Mouse (Mus musculus): ENCODE measurements around the gene 1810049J17Rik.

The 1810049J17Rik gene

DNA sequence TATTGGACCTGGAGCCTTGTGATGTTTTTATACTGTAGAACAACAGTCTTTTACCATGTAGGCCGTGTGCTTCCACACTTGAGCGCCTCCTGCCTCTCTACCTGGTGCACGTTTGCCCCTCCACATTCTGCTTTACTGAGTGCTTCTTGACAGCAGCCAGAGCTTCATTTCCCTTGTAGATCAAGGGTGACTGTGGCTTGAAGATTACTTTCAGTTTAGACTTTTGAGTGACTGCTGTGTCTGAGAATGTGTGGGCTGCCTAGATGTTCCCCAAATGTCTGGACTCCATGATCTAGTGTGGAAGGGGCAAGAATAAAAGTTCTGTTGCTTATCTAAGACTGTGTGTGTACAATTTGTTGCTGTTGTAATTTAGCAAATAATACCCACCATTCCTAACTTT lies 27.3 kb upstream of the 1810049J17Rik start:
- in situ Hi-C loops (cut with MseI, MboI): no loop called here

GRCm38 (mm10) chr15:12346916-12347315 lies 25.2 kb upstream of the 1810049J17Rik start:
- in situ Hi-C loops (cut with MseI, MboI): no loop called here

DNA sequence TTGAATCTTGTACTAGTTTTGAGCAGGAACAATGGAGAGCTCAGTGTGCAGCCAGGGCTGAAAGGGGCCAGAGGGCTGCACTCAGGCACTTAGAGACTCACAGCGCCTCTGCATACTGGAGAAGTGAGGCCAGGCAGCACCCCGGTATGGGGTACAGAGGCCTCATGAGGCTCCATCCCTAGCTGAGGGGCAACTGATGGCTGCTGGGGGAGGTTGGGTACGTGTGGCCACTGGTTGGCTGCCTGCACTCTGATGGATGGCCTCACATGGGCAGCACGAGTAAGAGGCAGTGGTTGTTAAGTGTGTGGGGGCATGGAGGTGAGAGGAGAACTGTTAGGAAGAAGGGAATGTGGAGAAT lies 19.7 kb upstream of the 1810049J17Rik start:
- in situ Hi-C loops (cut with MseI, MboI): no loop called here

GRCm38 (mm10) chr15:12340536-12341400 lies 19.1 kb upstream of the 1810049J17Rik start:
- in situ Hi-C loops (cut with MseI, MboI): no loop called here

- in situ Hi-C loops (cut with MseI, MboI): no loop called here
Measured at GRCm38 (mm10) chr15:12337779-12338137, 16.1 kb upstream of the 1810049J17Rik start.

GRCm38 (mm10) chr15:12337030-12337778 lies 15.5 kb upstream of the 1810049J17Rik start:
- in situ Hi-C loops (cut with MseI, MboI): no loop called here

- in situ Hi-C loops (cut with MseI, MboI): no loop called here
Measured at GRCm38 (mm10) chr15:12334381-12334780, 12.7 kb upstream of the 1810049J17Rik start.

- in situ Hi-C loops (cut with MseI, MboI): no loop called here
Measured at GRCm38 (mm10) chr15:12331300-12331699, 9.6 kb upstream of the 1810049J17Rik start.

DNA sequence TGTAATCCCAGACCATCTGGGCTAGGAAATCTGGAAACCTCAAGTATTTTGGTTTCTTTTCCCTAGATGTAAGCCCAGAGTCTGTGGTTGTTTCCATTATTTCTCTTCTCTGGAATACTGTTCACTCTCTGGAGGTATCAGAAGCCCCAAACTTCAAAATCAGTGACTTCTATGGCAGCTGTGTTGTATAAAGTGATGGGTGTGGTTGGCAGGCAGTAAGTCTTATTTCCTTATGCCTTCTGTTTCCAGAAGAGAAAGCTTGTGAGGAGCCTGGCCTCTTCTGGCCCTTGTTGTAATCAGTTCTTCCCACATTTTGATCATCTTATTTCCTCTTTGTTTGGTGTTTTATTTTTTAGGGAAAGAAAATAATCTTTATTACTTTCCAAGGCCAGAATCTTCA lies 9.2 kb upstream of the 1810049J17Rik start:
- in situ Hi-C loops (cut with MseI, MboI): no loop called here

GRCm38 (mm10) chr15:12330389-12330788 lies 8.7 kb upstream of the 1810049J17Rik start:
- in situ Hi-C loops (cut with MseI, MboI): no loop called here

GRCm38 (mm10) chr15:12324326-12324725 lies 2.6 kb upstream of the 1810049J17Rik start:
- in situ Hi-C loops (cut with MseI, MboI): no loop called here

- in situ Hi-C loops (cut with MseI, MboI): no loop called here
Measured at GRCm38 (mm10) chr15:12322676-12323402, 1.1 kb upstream of the 1810049J17Rik start.

- in situ Hi-C loops (cut with MseI, MboI): no loop called here
Measured at GRCm38 (mm10) chr15:12321091-12321787, 460 bp downstream of the 1810049J17Rik start, which contains the start of gene Golph3. Gene Golph3, plus strand, starts transcription at chr15:12321450.

- in situ Hi-C loops (cut with MseI, MboI): no loop called here
Measured at GRCm38 (mm10) chr15:12320441-12321090, 1.1 kb downstream of the 1810049J17Rik start.

DNA sequence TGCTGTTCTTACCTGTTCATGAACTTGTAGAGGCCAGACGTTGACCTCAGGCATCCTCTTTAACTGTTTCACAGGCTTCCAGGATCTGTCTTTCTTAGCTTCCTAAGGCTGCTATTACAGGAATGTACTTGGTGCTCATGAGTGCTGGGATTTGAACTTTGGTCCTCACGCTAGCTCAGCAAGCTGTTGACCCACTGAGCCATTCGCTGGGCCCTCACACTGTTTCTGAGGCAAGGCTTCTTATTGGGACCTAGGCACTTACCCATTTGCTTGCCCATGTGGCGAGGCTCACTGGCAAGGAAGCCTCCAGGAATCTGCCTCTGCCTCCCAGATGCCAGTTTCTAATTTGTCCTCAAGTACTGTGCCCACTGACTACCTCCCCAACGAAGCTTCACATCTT lies 1.8 kb downstream of the 1810049J17Rik start:
- in situ Hi-C loops (cut with MseI, MboI): no loop called here

- in situ Hi-C loops (cut with MseI, MboI): no loop called here
Measured at GRCm38 (mm10) chr15:12318451-12318850, 3.2 kb downstream of the 1810049J17Rik start.

DNA sequence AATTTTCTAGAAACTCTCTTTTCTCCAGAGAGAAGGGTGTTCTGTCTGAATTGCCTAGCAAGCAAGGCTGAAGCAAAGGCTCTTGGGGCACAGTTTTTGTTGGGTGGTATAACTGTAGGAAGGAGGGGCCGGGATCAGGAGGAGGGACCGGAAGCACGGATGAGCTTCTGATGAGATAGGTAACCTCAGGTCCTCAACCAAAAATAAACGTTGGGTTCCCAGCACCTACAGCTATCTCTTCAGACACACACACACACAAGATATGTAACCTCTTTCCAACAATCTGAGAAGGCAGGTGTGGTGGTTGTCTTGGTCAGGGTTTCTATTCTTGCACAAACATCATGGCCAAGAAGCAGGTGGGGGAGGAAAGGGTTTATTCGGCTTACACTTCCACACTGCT lies 4.4 kb downstream of the 1810049J17Rik start:
- in situ Hi-C loops (cut with MseI, MboI): no loop called here

- in situ Hi-C loops (cut with MseI, MboI): no loop called here
Measured at GRCm38 (mm10) chr15:12315996-12316395, 5.7 kb downstream of the 1810049J17Rik start.

DNA sequence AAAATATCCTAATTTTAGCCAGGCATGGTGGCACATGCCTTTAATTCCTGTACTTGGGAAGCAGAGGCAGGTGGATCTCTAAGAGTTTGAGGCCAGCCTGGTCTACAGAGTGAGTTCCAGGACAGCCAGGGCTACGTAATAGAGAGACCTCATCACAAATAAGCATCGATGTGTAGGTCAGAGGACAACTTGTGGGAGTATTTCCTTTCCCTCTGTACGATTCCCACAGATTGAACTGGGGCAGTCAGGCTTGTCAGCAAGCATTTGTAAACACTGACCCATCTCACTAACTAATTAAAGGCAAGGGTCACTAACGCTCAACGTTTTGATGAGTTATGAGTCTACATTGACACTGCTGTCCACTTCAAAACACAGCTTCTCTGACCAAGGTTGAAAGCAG lies 7.1 kb downstream of the 1810049J17Rik start:
- in situ Hi-C loops (cut with MseI, MboI): no loop called here

DNA sequence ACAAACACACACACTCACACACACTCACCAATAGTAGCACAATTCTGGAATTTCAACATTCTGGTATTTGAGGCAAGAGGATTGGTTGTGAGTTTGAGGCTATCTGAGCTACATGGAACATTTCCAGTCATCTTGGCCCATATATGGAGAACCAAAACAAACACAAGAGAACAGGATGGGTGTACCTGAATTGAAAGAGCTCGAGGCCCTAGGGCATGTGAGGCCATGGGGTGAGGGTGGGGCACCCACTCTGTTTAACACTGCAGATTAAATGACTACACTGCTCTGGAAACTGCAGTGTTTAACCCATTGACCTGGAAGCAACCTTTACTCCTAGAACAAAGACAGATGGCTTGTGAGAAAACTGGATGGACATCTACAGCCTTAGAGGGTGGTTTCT lies 8.4 kb downstream of the 1810049J17Rik start:
- in situ Hi-C loops (cut with MseI, MboI): no loop called here

DNA sequence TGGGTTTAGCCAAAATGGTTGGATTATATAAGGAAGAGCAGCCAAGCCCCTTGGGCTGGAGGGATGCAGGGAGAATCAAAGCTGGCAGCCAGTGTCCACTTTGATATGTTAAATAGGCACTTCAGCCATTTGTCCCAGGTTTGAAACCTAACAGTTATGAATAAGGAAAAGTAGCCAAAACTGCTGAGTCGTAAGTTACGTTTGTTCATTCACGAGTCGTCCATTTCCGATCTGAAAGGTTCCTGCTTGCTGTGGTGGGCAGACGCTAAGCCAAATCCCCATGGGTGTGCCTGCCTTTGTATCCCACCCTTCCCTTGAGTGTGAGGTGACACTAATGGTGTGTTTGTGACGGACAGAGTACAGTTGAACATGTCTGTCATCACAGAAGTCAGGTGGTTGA lies 10.2 kb downstream of the 1810049J17Rik start:
- in situ Hi-C loops (cut with MseI, MboI): no loop called here

All from mouse trophoblast stem cell (cell line).